Mouse (Mus musculus) kidney, adult 9 months (tissue): Measurements from ENCODE around the gene Gm9945.
A peak's percentile ranks its signal among the peaks of the same experiment; 100 is the strongest.

Experiments used
- DNase-seq: peaks from one replicate; pipeline ENCODE4 v3.0.0; 2022

Gm9945 gene

DNA sequence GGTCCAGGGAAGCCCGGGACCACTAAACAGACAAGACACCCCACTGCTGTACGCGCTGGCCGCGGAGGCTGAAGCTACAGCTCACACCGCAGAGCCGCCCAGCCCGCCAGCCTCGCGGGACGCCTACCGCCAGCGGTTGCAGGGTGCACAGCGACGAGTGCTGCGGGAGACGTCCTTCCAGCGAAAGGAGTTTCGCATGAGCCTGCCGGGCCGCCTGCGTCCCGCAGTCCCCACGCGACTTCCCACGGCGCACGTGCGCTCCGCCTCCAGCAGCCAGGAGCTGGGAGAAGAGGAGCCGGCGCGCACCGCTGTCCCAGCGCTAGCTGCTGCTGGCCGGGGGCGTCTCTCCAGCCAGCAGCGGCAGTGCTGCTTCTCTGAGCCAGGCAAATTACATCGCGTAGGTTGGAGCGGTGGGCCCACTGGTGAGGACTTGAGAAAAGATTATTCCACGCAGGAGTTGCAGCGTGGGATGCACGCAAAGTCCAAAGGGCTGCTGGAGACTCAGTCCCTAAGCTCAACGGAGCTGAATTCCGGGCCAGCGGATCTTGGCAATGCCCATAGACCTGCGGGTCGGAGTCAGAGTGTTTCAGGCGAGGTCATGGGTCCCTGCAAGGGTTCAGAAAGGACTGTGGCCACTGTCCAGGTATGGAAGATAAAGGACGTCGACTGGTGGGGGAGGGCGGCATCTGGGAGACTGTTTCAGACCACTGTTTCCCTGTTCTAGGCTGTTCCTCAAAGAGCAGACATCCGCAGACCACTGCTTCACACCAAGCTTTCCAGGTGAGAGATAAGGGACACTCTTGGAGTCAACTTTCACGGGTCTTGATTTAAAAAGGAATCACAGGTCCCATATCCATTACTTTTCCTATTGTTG, 16.2 kb upstream of the Gm9945 start:
- DNase-seq, result peak; percentile 53

DNA sequence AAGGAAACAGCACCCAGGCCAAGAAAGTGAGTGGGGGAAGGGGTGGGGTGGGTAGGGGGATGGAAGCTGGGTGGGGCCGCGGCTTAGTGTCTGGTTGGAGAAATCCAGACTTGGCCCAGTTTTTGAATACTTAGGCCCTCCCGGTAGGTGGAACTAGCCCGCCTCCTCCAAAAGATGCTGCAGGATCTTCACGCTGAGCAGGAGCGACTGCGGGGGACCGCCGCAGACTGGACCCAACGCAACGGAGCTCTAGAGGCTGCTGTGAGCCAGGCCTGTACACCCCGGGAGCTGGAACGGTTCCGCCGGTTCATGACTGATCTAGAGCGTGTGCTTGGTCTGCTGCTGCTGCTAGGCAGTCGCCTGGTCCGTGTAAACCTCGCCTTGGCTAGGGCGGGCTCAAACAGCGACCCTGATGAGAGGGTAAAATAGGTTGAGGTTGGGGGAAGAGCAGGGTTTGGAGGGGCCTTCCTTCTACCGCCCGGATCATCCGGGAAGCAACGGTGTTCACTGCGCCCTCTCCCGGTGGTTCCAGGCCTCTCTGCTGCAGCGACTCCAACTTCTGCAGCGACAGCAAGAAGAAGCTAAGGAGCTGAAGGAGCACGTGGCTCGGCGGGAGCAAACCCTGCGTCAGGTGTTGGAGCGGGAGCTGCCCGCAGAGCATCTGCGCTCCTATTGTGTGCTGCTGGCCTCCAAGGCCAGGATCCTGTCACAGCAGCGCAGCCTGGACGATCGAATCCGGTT, 13.6 kb upstream of the Gm9945 start:
- peak; percentile 79 for DNase-seq

DNA sequence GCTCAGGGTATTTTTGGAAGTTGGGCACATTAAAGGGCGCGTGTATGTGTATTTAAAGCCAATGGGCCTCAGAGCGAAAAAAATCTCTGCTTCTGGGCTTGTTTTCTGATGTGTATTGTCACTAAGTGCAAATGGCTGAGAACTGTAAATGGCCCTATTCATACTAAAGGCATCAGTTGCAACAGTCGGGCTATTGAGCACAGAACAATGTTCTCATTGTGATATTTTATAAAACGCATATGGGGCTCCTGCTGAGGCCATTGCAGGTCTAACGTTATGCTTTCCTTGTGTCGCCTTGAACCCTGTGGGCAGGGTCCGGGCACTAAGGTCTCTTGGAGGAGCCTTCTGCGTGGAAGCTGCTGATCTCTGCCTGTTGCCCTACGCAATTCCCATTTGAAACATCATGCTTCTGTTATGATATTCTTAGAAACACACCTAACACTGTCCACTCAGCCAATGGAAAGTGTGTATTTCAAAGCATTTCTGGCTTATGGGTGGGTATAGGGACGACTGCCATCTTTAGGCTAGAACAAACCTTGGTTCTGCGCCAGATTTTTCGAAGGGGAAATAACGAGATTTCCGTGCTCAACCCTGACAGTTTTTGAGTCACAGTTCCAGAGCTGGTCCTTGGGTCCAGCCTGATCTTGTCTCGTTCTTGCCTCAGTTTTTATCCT, 10.5 kb upstream of the Gm9945 start:
- no peak for DNase-seq

DNA sequence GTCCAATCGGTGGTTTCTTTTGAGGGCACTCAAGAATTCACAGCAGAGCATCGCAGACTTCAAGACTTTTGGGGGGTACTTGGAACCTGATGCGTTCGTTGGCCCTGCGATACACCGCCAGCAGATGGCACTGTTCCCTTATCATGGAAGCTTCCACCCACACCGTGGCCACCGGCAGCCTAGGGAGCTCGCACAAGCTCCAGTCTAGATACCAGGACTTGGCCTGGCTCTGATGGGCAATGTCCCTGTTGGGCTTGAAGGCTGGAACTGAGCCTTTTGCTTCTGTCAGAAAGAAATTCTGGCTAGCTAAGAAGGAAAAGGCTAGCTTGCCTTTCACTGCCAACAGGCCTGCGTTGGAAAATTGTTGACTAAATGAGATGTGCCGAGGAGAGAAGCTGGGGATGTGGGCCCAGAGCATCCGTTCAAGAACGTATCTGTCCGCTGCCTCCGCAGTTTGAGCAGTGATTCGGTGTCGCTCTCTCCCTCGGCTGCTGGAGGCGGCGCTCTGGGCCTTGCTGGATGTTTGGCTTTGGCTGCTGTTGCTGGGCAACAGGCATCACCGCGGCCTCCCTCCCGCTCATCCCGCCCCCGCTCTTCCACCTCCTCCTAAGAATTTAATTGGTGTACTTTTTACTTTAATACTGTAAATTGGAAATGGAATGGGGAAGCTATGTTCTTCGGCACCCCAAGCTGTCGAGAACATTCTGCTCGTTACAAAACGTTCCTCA, 9.8 kb upstream of the Gm9945 start, which contains the start of gene Gm9837:
Gene Gm9837 (minus strand): TSS at position 512 of the 728 bp plus-strand sequence.
- peak; percentile 88 for DNase-seq

DNA sequence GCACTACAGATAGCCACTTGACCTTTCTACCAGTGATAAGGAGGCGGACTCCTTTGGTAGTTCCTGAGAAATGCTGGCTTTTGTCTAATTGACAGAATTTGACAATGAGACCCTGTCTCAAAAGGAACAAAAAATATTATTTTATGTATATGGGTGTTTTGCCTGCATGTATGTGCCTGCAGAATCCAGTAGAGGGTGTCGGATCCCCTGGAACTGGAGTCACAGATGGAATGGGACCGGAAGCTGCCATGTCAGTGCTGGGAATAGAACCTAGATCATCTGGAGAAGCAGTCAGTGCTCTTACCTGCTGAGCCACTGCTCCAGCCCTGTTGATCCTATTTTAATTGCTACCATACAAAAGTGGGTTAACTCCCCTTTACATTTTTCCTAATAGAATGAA, 7.3 kb upstream of the Gm9945 start:
- no peak for DNase-seq

DNA sequence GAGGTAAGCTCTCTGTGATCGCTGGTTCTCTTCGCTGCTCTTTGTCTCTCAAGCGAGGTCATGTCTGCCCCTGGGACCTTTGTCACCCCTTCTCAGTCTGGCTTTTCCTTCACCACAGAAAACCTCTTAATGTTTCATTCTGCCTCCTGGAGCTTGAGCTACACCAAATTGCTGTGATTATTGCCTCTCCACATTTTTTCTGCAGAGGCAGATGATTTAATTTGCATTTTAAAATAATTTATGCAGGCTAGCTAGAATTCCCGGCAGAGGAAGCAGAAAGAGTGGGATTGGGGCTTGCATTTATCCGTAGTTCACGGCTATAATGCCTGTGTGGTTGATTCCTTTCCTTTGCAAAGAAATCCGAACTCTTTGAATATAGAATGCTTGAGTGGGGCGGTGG, 4.3 kb upstream of the Gm9945 start:
- no peak for DNase-seq

DNA sequence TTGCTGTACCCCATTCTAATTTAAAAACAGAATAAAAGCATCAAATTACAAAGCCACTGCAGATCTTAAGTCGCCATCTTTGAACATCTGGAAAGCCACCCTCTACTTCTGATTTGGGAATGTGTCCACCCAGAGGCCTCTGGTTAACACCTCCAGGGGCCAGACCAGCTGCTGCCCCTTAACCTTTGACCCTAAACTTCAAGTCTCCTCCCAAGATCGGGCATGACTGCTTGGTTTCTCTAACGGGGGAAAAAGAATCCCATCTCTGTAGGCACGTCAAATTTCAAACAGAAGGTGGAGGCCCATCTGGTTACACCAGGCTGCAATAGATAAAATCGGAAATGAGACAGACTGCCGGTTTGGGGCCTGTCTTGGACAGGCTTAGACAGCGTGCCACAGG, 2.1 kb upstream of the Gm9945 start:
- no peak for DNase-seq

DNA sequence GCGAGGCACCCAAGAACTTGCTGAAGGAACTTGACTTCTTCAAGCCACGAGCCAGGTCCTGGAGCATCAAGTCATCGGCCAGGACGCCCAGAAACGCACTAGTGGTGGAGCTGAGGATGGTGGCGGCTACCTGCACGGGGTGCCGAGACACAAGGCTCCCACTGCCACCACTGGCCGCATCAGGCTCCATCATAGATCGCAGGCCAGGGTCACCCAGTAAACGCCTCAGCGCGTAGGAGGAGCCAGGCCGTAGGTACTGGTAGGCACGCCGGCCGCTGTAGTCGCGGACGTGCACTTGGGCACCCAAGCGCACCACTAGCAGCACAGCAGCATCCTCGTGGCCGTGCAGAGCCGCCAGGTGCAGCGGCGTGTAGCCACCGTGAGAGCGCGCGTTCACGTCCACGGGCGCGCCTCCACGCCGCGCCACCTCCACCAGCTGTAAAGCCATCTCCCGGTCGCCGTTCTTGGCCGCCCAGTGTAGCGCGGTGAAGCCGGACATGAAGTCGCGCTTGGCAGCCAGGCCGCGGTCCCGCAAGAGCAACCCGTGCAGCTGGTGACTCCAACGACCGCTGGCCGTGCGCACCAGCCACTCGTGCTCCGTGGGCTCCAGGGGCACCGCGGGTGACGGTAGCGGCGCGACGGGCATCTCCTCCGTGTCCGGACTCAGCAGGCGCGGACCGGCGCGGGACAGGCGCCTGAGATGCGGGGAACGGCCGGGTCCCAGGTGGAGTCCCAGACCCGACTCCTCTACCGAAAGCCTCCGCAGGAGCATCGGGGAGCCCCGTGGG, 1.4 kb upstream of the Gm9945 start:
- no peak for DNase-seq

DNA sequence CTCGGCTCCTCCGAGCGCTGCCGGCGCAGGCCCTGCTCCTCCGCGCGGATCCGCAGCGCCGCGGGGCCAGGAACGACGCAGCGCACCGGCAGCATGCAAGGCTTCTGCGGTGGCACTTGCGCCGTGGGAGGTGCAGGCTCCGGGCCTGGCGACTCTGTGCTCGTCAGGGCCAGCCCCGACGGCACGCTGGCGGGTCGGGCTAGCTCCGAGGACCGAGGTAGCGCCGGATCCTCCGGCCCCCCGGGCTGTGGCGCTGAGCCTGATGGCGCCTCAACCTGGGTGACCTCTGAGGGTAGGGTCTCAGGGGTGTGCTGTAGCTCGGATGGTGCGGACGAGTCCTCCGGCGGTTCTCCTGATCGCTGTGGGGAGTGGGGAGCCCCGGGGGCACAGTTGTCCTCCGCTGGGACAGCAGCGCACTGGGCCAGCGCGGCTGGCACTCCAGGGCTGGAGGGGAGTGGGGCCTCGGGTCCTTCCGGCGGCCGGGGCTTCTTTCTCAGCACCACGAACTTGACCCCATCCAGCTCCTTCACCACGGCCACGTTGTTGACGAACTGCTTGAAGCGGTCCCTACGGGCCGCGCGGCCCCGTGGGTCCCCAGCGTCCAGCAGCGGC, 689 bp upstream of the Gm9945 start:
- no peak for DNase-seq

DNA sequence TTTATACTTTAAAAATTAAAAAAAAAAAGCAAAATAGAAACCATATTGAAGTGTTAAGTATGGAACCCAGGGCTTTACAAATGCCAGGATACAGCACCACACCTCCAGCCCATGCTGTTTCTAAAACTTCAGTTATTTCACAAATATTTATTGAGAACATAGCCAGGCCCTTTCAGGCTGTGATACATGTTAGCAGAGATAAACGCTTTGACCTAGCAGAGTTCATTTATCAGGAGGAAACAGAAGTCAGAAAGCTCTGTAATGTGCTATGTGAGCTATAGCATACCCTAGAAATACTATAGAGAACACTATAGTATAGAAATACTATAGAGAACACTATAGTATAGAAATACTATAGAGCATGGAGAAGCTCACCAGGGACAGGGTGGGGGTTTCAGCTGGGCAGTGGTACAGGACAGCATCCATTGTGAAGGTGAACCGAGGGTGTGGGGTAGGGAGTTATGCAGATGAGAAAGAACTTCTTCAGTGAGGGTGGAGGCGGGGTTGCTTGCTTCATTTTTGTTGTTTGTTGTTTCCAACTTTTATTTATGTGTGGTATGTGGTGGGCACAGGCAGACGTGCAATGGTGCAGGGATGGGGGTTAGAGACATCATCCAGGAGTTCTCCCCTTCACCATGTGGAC, 1.2 kb downstream of the Gm9945 start:
- DNase-seq, result no peak

DNA sequence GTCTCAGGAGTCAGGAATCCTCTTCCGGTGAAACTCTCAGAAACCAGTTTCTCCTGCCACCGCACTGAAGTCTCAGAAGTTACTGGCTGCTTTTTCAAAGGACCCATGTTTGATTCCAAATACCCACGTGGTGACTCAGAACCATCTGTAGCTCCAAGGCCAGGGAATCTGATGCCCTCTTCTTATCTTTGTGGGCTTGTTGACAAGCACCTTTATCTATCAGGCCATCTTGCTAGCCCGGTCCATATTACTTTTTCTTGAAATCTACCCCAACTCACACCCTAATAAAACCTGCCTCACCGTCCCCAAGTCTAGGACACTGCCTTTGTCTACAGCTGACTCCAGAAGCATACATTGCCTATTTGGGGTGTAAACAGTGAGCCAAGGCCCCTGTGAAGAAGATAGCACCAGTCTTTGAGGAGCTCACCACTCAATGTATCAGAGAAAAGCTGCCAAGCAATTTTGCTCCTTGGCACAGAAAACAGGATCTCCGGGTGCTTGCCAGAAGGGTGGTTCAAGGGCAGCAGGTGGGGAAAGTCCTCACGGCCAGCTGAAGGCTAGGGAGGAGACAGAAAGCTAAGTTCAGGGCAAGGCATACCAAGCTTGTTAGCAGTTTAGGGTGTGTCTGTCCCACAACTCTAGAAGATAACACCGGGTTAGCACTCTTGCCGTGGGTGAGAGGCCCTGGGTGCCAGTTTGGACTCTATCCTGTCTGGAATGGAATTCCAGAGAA, 3.4 kb downstream of the Gm9945 start:
- peak; percentile 43 for DNase-seq

DNA sequence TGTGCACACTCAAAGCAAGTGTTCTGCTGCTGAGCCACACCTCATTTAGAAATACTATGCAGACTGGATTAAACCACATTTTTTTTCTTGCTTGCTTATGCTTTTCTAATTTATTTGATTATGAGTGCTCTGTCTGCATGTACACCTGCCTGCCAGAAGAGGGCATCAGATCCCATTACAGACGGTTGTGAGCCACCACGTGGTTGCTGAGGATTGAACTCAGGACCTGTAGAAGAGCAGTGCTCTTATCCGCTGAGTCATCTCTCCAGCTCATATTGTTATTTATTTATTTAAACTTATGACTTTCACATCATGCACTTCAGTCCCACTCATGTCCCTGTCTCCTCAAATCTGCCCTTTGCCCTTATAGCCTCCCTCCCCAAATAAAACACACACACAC, 5.8 kb downstream of the Gm9945 start:
- DNase-seq, result no peak

DNA sequence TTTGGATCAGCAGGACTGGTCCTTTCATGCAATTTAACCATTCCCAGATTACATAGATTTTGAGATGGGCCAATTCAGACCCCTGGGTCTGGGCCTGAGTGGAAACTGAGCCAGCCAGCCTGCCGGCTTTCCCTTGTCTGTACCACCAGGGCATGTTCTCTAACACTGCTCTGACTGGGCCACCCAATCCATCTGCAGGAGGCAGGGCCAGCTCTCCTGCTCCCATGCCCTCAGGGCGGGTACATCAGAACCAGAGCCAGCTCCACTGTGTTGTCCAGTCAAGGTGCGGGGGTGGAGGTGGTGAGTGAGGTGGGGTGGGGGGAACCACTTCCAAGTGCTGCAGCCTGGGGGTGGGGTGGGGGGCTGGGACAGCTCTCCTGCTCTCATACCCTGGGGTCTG, 6.4 kb downstream of the Gm9945 start:
- DNase-seq, result no peak

DNA sequence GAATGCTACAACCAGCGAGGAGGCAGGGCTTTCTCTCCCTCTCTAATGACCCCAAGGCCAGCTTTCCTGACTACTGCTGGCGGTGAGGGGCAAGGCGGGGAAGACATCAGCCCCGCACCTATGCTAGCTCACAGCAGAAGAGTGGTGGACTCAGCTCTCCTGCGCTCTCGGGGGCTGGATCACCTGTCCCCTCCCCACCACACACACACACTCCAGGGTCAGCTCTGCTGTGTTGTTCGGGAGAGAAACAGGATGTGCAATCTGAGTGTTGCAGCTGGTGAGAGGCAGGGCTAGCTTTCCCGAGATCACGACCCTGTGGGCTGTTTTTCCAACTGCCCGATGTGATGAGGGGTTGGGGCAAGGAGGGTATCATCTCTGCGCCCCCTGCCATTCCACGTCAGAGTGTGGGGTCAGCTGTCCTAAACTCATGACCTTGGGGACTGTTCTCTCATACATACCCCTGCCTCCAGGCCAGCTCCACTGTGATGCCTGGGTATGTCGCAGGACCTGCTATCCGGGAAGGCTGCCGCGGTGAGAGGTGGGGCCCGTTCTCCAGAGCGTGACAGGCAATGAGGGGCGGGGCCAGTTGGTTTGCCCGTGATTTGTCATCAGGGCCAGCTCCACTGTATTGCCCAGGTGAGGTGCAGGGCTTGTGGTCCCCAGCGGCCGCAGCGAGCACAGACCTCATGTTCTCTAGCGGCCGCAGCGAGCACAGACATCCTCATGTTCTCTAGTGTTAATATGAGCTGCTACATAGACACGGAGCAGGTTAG, 7.0 kb downstream of the Gm9945 start:
- DNase-seq, result peak; percentile 47

DNA sequence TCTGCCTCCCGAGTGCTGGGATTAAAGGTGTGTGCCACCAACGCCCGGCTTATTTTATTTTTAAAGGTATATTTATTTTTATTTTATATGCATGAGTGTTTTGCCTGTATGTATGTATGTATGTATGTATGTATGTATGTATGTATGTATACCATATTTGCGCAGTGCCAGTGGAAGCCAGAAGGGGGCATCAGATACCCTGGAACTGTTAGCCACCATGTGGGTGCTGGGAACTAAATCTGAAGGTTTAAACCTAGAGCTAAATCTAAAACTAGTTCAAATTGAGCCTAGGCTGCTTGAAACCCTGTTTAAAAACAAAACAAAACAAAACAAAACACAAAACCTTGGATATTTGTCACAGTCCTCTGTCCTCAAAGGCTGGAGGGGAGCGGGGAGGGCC, 9.0 kb downstream of the Gm9945 start:
- DNase-seq, result no peak

DNA sequence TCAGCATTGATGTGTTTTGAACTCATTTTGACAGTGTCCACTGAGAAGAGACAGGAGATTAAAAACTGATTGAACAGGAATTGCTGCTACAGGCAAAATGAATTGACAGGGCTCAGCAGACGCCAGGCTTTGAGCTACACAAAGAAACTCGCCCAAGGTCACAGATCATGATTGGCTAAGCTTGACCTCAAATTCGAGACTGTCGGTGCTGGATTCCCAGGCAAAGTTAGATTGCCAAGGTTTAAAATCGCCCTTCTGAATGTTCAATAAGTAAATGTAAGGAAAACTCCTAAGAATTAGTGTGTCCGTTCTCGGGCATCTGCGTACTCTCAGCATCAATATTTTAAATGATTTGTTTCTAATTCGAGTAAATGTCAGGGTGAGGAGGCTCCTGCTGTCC, 9.5 kb downstream of the Gm9945 start:
- DNase-seq, result no peak

DNA sequence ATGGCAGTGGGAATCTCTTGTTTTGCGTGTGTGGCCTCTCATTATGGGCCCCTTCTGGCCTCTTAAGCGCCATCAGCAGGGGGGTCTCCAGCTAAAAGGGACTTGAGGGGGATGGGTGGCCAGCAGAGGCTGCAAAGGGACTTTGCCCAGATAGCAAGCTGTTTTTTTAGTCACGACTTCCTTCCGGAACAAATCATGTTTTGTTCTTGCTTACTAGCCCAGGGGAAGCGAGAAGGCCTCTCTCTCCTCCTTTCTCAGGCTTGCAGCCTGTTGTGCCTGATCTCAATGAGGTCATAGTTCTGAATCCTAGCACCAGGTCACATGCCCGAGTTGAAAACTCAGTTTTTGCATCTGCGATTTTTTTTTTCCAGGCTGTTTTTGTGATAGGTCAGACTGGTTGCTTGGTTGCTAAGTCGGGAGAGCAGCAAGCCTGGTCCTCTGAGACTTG, 12.0 kb downstream of the Gm9945 start:
- no peak for DNase-seq

DNA sequence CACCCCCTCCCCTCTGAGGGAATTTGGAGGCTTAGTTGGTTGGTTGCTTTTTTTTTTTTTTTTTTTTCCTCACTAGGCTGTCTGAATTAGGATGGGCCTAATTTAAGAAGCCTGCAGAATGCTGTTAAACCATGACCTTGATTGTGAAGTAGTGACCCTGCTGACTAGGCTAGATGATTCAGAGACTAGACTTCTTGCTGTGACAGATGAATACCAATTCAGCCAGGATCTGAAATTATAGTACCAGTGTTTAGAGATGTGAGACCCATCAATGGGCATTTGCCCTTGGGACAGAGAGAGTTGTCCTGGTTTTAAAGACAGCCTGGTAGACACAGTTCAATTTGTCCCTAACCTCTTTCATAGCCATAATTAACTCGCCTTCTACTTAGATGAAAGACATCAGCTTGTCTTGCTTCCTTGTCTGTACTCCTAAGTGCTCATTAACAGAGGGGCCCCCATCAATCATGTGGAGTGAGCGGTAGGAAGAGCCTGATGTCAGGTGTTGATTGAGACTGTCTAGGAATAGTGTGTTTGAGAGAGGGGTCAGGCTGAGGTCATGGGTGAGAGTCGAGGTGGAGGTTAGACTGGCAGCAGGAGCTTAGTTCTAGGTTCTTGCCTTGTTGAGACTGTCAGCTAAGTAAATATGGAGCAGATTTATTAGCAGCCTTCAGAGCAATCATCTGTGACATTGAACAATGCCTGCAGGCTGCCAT, 13.4 kb downstream of the Gm9945 start:
- DNase-seq, result no peak

DNA sequence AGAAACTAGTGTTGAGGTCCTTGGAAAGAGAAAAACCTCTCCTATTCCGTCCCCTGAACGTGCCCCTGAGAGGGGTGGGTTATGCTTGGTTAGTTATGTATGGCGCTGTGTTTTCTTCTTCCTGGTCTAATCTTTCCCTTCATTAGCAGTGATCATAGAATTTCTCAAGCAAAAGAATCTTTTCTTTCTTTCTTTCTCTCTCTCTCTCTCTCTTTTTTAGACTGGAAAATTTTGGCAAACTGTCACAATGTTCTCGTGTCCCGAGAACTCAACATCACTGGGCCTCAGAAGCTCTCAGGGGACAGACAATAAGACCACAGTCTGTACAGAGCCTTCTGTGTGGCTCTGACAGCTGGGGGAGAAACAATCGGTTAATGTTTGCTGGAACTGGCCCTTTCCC, 15.5 kb downstream of the Gm9945 start:
- no peak for DNase-seq
